Mouse (Mus musculus) B cell, adult 2 months (primary cell): Measurements from ENCODE around the gene OR5BS1P.
A peak's percentile ranks its signal among the peaks of the same experiment; 100 is the strongest.
"Not testable (repeated sequence)": the region's sequence is repeated elsewhere in the genome, so short reads cannot be mapped to it uniquely, and the experiment has no call there.

Experiments used
- DNase-seq, 2 experiments: peaks; one replicate each; pipeline ENCODE4 v3.0.0; 2022

Gene OR5BS1P

GRCm38 (mm10) chr15:98507321-98507720 lies 37.6 kb downstream of the OR5BS1P start:
- DNase-seq: no peak

GRCm38 (mm10) chr15:98509387-98509786 lies 39.7 kb downstream of the OR5BS1P start:
- peak; percentile 16 to 21 for DNase-seq

- peak; percentile 91 to 92 for DNase-seq
Observed at GRCm38 (mm10) chr15:98510438-98511385, 41.0 kb downstream of the OR5BS1P start.

GRCm38 (mm10) chr15:98511386-98511928 lies 41.8 kb downstream of the OR5BS1P start:
- peak; percentile 70 to 73 for DNase-seq

GRCm38 (mm10) chr15:98512232-98512631 lies 42.5 kb downstream of the OR5BS1P start:
- DNase-seq: no peak

- peak; percentile 57 to 58 for DNase-seq
Observed at GRCm38 (mm10) chr15:98512799-98513321, 43.2 kb downstream of the OR5BS1P start.

GRCm38 (mm10) chr15:98513676-98514075 lies 44.0 kb downstream of the OR5BS1P start:
- DNase-seq: not testable (repeated sequence)

GRCm38 (mm10) chr15:98514146-98514545 lies 44.5 kb downstream of the OR5BS1P start:
- peak in 1 of 2 experiments; percentile 15 for DNase-seq

GRCm38 (mm10) chr15:98514845-98515244 lies 45.1 kb downstream of the OR5BS1P start:
- DNase-seq: not testable (repeated sequence)

- DNase-seq: peak; percentile 78 to 81
Observed at GRCm38 (mm10) chr15:98517380-98518355, 48.0 kb downstream of the OR5BS1P start.

GRCm38 (mm10) chr15:98521245-98521644 lies 51.5 kb downstream of the OR5BS1P start:
- no peak for DNase-seq

GRCm38 (mm10) chr15:98526057-98526456 lies 56.4 kb downstream of the OR5BS1P start:
- no peak for DNase-seq

GRCm38 (mm10) chr15:98527056-98527771 lies 57.5 kb downstream of the OR5BS1P start:
- no peak for DNase-seq

GRCm38 (mm10) chr15:98528066-98528563 lies 58.4 kb downstream of the OR5BS1P start:
- no peak for DNase-seq
